Mouse (Mus musculus): ENCODE data around the gene Lrpprc.

DNA sequence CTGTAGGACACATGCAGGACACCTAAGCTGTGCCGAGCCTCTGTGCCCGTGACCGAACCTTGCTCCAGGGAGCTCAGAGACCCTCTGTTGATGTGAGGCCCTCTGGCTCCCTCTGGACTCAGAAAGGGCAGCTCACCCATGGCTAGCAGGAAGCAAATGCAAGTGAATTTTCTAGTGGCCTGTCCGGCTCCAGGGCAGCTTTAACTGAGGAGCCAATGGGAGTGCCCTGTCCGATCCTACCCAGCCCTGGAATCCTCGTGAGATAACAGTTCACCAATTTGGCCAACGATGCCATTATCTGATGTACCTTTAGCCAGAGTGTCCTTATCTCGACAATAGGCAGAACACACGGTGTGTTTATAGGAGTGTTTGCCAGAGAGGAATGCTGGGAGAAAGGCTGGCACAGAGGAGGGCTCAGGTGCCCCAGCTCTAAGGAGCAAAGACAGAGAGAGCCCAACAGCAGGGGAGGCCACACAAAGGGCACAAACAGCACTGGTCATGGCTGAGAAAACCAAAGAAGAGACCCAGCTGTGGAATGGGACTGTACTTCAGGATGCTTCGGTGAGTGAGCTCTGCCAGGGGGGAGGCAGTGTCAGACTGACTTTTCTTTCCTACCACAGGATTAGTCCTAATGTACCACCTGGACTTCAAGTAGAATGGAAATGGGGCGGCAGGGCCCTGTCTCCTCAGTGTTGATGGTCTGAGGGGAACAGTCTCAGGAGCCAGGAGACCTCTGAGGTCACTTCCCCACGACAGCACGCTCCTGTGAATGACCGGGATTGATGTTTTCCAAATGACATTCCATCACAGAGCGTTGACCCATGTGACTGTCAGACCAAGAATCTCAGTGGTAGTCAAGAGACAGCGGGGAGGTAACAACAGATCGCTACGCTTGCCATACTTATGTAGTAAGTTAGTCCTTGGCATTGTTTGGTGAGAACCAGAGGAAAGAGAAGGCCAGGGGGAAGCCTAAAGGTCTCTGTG lies 107.6 kb downstream of the Lrpprc start, which contains the start of gene Abcg5:
- TF ChIP-seq MYOD1 (IDR thresholded peaks at IDR 0.05; ENCODE audit: control insufficient read depth, insufficient read length, low read depth) (no peak), CTCF (IDR thresholded peaks at IDR 0.05; ENCODE audit: control insufficient read depth, insufficient read depth, insufficient read length) (no peak), MYOG (IDR thresholded peaks at IDR 0.05; ENCODE audit: control insufficient read depth, extremely low read depth, insufficient read length) (no peak), MAX (IDR thresholded peaks at IDR 0.05) (no peak)

Data from C2C12 (cell line).